Mouse (Mus musculus): Measurements from ENCODE around the gene Evi5. TPM values are rescaled to one million over a fixed set of nuclear protein-coding genes. Genes with fewer than 3 reads are reported as not detected.

The Evi5 gene
- total and polyA plus RNA-seq, 3 experiments = 4.6 to 8.4 TPM; not detected in 1

DNA sequence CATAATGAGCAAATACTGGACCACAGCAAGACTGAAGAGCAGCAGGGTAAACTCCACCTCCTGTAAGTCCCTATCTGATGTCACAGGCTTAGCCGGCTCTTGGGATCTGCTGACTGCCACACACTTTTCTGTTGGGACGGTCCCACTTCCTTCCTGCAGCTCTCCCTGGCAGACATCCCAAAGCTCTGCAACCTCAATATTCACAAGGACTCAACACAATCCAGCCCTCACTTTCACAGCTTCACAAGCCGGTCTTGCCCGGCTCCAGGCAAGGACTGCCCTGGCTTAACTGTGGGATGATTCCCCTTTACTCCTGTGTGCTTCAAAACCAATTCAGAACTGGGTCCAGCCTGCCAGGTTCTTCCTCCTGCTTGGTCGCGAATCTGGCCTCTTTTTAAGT lies 21.1 kb downstream of the Evi5 start:
- no peaks in the 10 kb centered on the region for H3K27me3 ChIP-seq (ENCODE audit: control insufficient read depth in 1 of 2, insufficient read depth in 2 of 2, low read length in 2 of 2)
- H3K9ac ChIP-seq (ENCODE audit: control insufficient read depth, low read depth, low read length, poor library complexity, severe bottlenecking) = no peak overlapping the region
- peaks cover 4 to 5% of the 10 kb centered on the region in 2 experiments; a peak in 1 of 4 replicates for H3K4me1 ChIP-seq (ENCODE audit: control insufficient read depth in 1 of 2, insufficient read depth in 2 of 2, low read length in 2 of 2)
- H3K4me3 ChIP-seq (ENCODE audit: control insufficient read depth in 1 of 2, insufficient read depth in 1 of 2, low read depth in 2 of 2, low read length in 2 of 2) = no peak overlapping the region
- TF ChIP-seq GATA1 (IDR thresholded peaks at IDR 0.05; ENCODE audit: low read depth, low read length) (no peak), POLR2AphosphoS2 (IDR thresholded peaks at IDR 0.05; ENCODE audit: low read length) (no peak), MEF2A (IDR thresholded peaks at IDR 0.05; ENCODE audit: extremely low read depth, insufficient replicate concordance, low read depth, low read length, poor library complexity, severe bottlenecking) (no peak), CTCF (IDR thresholded peaks at IDR 0.05 in 2 of 3, conservative IDR thresholded peaks at IDR 0.05 in 1 of 3; ENCODE audit: control insufficient read depth in 1 of 3, insufficient read depth in 1 of 3, low read depth in 2 of 3, low read length in 3 of 3, poor library complexity in 1 of 3, severe bottlenecking in 1 of 3) (no peak), SIN3A (IDR thresholded peaks at IDR 0.05; ENCODE audit: low read length) (no peak)
- peaks cover 0 to 6% of the 10 kb centered on the region in 2 experiments; a peak in 2 of 4 replicates for H3K36me3 ChIP-seq (ENCODE audit: control insufficient read depth in 1 of 2, insufficient read depth in 2 of 2, low read length in 2 of 2)
- H3K27ac ChIP-seq (ENCODE audit: control insufficient read depth, low read depth, low read length) = no peak overlapping the region
- no peak for DNase-seq (ENCODE audit: low read depth, low spot score)
- no peaks in the 10 kb centered on the region for H3K9me3 ChIP-seq (replicated peaks; ENCODE audit: insufficient read depth, low read length)
- no peaks in the 10 kb centered on the region; the same call in 1 of the 2 replicates for H3K79me2 ChIP-seq (ENCODE audit: control insufficient read depth, insufficient read depth, low read length, poor library complexity)

DNA sequence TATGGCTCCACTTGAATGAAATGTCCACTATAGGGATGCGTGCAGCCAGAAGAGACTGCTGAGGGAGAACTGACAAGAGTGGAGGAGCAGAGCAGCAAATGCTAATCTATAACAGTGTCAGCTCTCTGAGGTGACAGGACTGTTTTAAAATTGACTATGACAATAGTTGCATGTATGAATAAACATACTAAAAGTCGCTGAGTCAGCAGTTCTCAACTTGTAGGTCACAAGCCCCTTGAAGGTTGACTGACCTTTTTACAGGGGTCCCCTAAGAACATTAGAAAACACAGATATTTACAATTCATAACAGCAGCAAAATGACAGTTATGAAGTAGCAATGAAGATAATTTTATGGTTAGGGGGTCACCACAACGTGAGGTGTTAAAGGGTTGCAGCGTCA lies 25.9 kb downstream of the Evi5 start:
- Histone ChIP-seq H3K4me3 (ENCODE audit: control insufficient read depth in 1 of 2, insufficient read depth in 1 of 2, low read depth in 2 of 2, low read length in 2 of 2) (no peak overlapping the region), H3K36me3 (ENCODE audit: control insufficient read depth in 1 of 2, insufficient read depth in 2 of 2, low read length in 2 of 2) (no peaks in the 10 kb centered on the region; a peak in 1 of 4 replicates), H3K27ac (ENCODE audit: control insufficient read depth, low read depth, low read length) (no peak overlapping the region), H3K9ac (ENCODE audit: control insufficient read depth, low read depth, low read length, poor library complexity, severe bottlenecking) (no peak overlapping the region), H3K27me3 (ENCODE audit: control insufficient read depth in 1 of 2, insufficient read depth in 2 of 2, low read length in 2 of 2) (no peaks in the 10 kb centered on the region), H3K4me1 (ENCODE audit: control insufficient read depth in 1 of 2, insufficient read depth in 2 of 2, low read length in 2 of 2) (peaks cover 3 to 4% of the 10 kb centered on the region in 2 experiments; a peak in 1 of 4 replicates), H3K9me3 (replicated peaks; ENCODE audit: insufficient read depth, low read length) (no peaks in the 10 kb centered on the region), H3K79me2 (ENCODE audit: control insufficient read depth, insufficient read depth, low read length, poor library complexity) (no peaks in the 10 kb centered on the region; the same call in 1 of the 2 replicates)
- TF ChIP-seq MAFK (IDR thresholded peaks at IDR 0.05; ENCODE audit: borderline replicate concordance, low read depth, low read length) (peak; percentile 99), MAZ (IDR thresholded peaks at IDR 0.05; ENCODE audit: low read depth, low read length) (no peak)
- no peak for DNase-seq (ENCODE audit: low read depth, low spot score)

DNA sequence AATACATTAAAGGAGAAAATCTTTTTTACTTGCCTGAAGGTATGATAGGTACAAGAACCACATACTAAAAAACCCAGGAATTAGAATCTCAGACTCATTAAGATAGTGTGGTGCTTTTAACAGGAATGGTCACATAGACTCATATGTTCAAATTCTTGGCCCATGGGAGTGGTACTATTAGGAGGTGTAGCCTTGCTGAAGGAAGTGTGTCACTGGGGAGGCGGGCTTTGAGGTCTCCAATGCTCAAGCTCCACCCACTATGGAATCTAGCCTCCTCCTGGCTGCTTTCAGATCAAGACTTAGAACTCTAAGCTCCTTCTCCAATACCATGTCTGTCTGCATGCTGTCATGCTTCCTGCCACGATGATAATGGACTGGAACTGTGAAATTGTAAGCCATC lies 27.1 kb downstream of the Evi5 start:
- DNase-seq (ENCODE audit: low read depth, low spot score) = no peak
- Histone ChIP-seq H3K27me3 (ENCODE audit: control insufficient read depth in 1 of 2, insufficient read depth in 2 of 2, low read length in 2 of 2) (no peaks in the 10 kb centered on the region), H3K36me3 (ENCODE audit: control insufficient read depth in 1 of 2, insufficient read depth in 2 of 2, low read length in 2 of 2) (no peaks in the 10 kb centered on the region), H3K79me2 (ENCODE audit: control insufficient read depth, insufficient read depth, low read length, poor library complexity) (no peaks in the 10 kb centered on the region; the same call in 1 of the 2 replicates), H3K27ac (ENCODE audit: control insufficient read depth, low read depth, low read length) (no peak overlapping the region), H3K4me1 (ENCODE audit: control insufficient read depth in 1 of 2, insufficient read depth in 2 of 2, low read length in 2 of 2) (no peaks in the 10 kb centered on the region), H3K9me3 (replicated peaks; ENCODE audit: insufficient read depth, low read length) (no peaks in the 10 kb centered on the region), H3K9ac (ENCODE audit: control insufficient read depth, low read depth, low read length, poor library complexity, severe bottlenecking) (no peak overlapping the region), H3K4me3 (ENCODE audit: control insufficient read depth in 1 of 2, insufficient read depth in 1 of 2, low read depth in 2 of 2, low read length in 2 of 2) (no peak overlapping the region)
- TF ChIP-seq CHD1 (IDR thresholded peaks at IDR 0.05; ENCODE audit: low read depth, low read length) = no peak

DNA sequence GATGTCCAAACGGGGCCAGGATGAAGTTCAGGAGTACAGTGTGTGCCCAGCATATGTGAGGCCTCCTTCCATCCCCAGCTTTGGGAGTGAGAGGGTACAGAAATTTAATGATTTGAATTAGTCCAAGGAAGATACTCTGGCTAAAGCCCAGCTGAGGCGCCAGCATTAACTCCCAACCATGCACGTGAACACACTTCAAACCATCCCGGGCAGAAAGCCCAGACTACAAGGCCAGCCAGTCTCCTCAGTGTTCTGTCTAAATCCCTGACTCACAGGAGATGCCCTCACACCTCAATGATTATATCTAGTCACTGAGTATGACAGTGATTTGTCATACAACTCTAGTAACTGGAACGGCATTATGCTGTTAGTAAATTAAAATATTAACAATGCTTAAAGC lies 27.6 kb downstream of the Evi5 start:
- Histone ChIP-seq H3K4me3 (ENCODE audit: control insufficient read depth in 1 of 2, insufficient read depth in 1 of 2, low read depth in 2 of 2, low read length in 2 of 2) (no peak overlapping the region), H3K27me3 (ENCODE audit: control insufficient read depth in 1 of 2, insufficient read depth in 2 of 2, low read length in 2 of 2) (no peaks in the 10 kb centered on the region), H3K36me3 (ENCODE audit: control insufficient read depth in 1 of 2, insufficient read depth in 2 of 2, low read length in 2 of 2) (no peaks in the 10 kb centered on the region), H3K79me2 (ENCODE audit: control insufficient read depth, insufficient read depth, low read length, poor library complexity) (no peaks in the 10 kb centered on the region; the same call in 1 of the 2 replicates), H3K9me3 (replicated peaks; ENCODE audit: insufficient read depth, low read length) (no peaks in the 10 kb centered on the region), H3K27ac (ENCODE audit: control insufficient read depth, low read depth, low read length) (no peak overlapping the region), H3K9ac (ENCODE audit: control insufficient read depth, low read depth, low read length, poor library complexity, severe bottlenecking) (no peak overlapping the region), H3K4me1 (ENCODE audit: control insufficient read depth in 1 of 2, insufficient read depth in 2 of 2, low read length in 2 of 2) (no peaks in the 10 kb centered on the region)
- DNase-seq (ENCODE audit: low read depth, low spot score) = no peak
- no peak for TF ChIP-seq RAD21 (IDR thresholded peaks at IDR 0.05; ENCODE audit: low read depth, low read length)
- TF ChIP-seq POLR2A (IDR thresholded peaks at IDR 0.05; ENCODE audit: control insufficient read depth in 1 of 2, insufficient read depth in 1 of 2, low read depth in 1 of 2, low read length in 2 of 2, poor library complexity in 1 of 2) = no peak
- TF ChIP-seq KAT2A (conservative IDR thresholded peaks at IDR 0.05; ENCODE audit: low read depth, low read length) = no peak

All from MEL (cell line).